Mouse (Mus musculus): ENCODE results near the gene Lrch3. TPM values are rescaled to one million over a fixed set of nuclear protein-coding genes. Genes with fewer than 3 reads are reported as not detected.

Lrch3 gene
- total RNA-seq, 2 experiments from 2014 or later: 28.9 to 31.6 TPM

- intact Hi-C loops (cut with DNase I): no loop called here
- no peak for DNase-seq (ENCODE audit: low spot score in 2 of 2)
These were observed 43.0 kb downstream of the Lrch3 start for GRCm38 (mm10) chr16:32956889-32957288.

DNA sequence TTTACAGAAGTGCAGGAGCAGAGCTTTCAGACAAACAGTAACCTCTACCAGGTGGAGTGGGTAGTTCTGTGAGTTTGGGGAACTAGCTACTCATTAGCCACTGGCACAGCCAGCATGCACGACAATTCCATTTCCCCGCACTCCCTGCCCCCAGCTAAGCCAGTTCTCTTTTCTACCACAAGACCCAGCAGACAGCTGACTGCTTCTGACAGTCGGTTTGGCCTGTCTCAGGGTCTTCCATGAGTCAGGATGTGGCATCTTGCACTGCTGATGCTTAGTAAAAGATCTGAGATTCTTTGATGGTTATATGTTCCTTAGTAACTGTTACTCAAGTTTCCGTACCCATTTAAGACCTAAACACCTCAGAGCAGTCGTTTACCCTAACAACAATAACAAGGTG, 58.6 kb downstream of the Lrch3 start:
- peak in 1 of 2 experiments; percentile 34 for DNase-seq (ENCODE audit: low spot score in 2 of 2)
- intact Hi-C loops (cut with DNase I): no loop called here

DNA sequence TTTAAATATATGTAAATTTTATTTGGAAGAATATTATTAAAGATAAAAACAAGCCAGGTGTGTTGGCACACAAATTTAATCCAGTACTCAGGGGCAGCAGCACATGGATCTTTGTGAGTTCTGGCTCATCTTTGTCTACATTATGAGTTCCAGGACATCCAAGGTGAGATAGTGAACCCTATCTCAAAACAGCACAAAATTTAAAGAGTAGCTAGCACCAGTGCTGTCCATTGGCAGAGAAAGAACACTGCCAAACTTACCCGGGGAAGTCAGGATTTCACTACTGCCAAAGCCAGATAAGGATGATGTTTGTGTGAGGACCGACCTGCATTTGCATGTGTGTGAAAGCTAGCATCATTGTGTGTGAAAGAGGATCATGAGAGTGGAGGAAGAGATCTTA, 59.1 kb downstream of the Lrch3 start:
- intact Hi-C loops (cut with DNase I): no loop called here
- DNase-seq (ENCODE audit: low spot score in 2 of 2): no peak

DNA sequence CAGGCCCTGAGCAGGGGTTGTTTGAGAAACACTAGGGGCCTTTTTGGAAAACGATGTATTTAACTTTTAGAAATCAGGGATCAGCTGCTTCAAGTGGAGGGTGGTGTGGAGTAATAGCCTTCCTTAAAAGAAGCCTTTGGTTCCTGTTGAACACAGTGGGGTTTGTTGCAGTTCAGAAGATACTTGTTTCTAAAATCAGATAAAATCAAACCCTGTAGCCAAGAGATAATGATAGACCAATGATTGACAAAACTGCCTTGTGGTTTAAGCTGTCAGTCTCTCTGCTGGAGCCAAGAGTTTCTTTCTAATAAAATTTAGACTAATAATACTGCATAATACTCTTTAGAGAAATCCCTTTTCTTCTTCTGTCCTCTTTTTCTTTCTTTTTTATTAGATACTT, 66.3 kb downstream of the Lrch3 start:
- intact Hi-C loops (cut with DNase I): no loop called here
- DNase-seq (ENCODE audit: low spot score in 2 of 2): peak in 1 of 2 experiments; percentile 11

- DNase-seq (ENCODE audit: low spot score in 2 of 2): no peak
- intact Hi-C loops (cut with DNase I): no loop called here
These were observed 67.5 kb downstream of the Lrch3 start for GRCm38 (mm10) chr16:32981405-32981804.

DNA sequence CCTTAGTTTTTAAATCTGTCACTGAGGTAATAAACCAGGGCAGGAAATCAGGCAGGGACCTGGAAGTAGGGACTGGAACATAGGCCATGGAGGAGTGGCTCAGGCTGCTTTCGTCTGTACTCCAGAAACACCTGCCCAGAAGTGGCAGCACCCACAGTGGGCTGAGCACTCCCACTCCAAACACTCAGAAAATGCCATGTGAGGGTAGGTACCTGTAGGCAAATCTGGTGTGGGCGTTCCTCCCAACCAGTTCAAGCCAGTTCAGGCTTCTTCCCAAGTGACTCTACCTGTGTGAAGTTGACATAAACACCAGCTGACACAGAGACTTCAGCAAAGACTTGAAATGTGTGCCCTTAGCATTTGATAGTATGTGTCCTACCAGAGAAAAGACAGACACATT, 70.7 kb downstream of the Lrch3 start:
- intact Hi-C loops (cut with DNase I): no loop called here
- DNase-seq (ENCODE audit: low spot score in 2 of 2): no peak

GRCm38 (mm10) chr16:32992158-32992557, 78.3 kb downstream of the Lrch3 start:
- intact Hi-C loops (cut with DNase I): no loop called here
- DNase-seq (ENCODE audit: low spot score in 2 of 2): peak in 1 of 2 experiments; percentile 18

- intact Hi-C loops (cut with DNase I): no loop called here
- DNase-seq (ENCODE audit: low spot score in 2 of 2): peak in 1 of 2 experiments; percentile 41
These were observed 91.3 kb downstream of the Lrch3 start for GRCm38 (mm10) chr16:33005216-33005615.

- no peak for DNase-seq (ENCODE audit: low spot score in 2 of 2)
- intact Hi-C loops (cut with DNase I): no loop called here
These were observed 93.0 kb downstream of the Lrch3 start for GRCm38 (mm10) chr16:33006888-33007287.

GRCm38 (mm10) chr16:33007436-33007835, 93.5 kb downstream of the Lrch3 start:
- intact Hi-C loops (cut with DNase I): no loop called here
- DNase-seq (ENCODE audit: low spot score in 2 of 2): no peak

- intact Hi-C loops (cut with DNase I): loop anchor here (10.0 kb wide), 1 partner anchor 195 kb away; the partner anchor contains the start of gene Smbd1
- peak; percentile 25 to 34 for DNase-seq (ENCODE audit: low spot score in 2 of 2)
These were observed 96.3 kb downstream of the Lrch3 start for GRCm38 (mm10) chr16:33010166-33010565.

GRCm38 (mm10) chr16:33013801-33014200, 99.9 kb downstream of the Lrch3 start:
- intact Hi-C loops (cut with DNase I): loop anchor here (10.0 kb wide), 1 partner anchor 199 kb away; the partner anchor contains the start of gene Smbd1
- no peak for DNase-seq (ENCODE audit: low spot score in 2 of 2)

DNA sequence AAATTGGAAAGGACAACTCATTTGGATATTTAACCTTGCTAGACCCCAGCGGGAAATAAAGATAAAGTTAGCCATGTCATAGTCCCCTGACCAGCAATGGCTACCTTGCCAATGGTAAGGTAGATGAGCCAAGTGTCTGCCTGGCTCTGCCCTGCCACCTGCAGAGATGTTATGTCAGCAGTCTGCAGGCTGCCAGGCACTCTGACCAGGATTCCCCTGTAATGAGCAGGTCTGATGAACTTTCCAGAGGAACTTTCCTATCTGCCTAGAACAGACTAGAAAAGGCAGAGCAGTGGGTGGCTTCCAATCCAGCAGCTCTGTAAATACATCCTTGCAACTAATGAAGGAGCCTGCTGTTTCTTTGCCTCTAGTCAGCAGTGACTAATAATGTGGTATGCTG, 101.0 kb downstream of the Lrch3 start:
- DNase-seq (ENCODE audit: low spot score in 2 of 2): no peak
- intact Hi-C loops (cut with DNase I): loop anchor here (10.0 kb wide), 1 partner anchor 200 kb away; the partner anchor contains the start of gene Smbd1

GRCm38 (mm10) chr16:33015396-33015907, 101.6 kb downstream of the Lrch3 start:
- no peak for DNase-seq (ENCODE audit: low spot score in 2 of 2)

DNA sequence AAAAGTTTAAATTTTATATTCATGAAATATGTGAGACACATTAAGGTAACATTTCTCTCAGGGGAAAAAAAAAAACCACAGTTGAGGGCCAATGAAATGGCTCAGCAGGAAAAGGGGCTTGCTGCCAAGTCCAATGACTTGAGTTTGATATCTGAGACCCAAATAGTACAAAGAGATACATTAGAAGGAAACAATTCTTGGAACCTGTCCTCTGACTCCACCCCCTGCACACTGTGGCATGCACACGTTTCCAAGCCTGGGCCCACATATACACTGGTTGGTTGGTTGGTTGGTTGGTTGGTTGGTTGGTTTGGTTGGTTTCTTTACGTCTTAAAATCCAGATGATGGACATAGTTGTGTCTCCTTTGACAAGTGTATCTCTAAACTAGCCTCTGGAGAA, 102.1 kb downstream of the Lrch3 start:
- intact Hi-C loops (cut with DNase I): loop anchor here (10.0 kb wide), 1 partner anchor 201 kb away; the partner anchor contains the start of gene Smbd1
- DNase-seq (ENCODE audit: low spot score in 2 of 2): no peak

More at GRCm38 (mm10) chr16:33015396-33015907, 101.6 kb downstream of the Lrch3 start:
- intact Hi-C loops (cut with DNase I): loop anchor here (10.0 kb wide), 1 partner anchor 201 kb away; the partner anchor contains the start of gene Smbd1

DNA sequence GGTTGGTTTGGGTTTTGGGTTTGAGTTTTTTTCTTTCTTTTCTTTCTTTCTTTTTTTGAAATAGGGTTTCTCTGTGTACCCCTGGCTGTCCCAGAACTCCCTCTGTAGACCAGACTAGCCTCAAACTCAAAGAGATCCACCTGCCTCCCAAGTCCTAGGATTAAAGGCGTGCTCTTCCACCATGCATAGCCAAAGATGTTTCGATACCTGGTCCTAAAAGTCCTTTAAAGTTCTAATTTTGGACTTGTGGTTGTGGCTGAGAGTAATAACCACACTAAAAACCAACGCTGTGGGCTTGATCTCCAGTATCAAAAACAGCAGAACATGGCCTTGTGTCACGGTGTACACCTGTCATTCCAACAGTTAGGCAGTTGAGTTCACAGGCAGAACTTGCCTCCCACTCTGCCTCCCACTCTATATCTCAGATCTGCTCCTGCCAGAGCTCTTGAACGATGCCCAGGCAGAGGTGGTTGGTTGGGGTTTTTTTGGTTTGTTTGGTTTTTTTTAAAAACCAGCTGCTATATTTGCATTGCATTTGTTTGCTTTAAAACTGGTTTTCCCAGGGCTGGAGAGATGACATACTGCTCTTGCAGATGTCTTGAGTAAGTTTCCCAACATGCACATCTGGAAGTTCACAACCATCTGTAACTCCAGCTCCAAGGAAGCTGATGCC, 103.9 kb downstream of the Lrch3 start:
- intact Hi-C loops (cut with DNase I): loop anchor here (10.0 kb wide), 1 partner anchor 203 kb away; the partner anchor contains the start of gene Smbd1

DNA sequence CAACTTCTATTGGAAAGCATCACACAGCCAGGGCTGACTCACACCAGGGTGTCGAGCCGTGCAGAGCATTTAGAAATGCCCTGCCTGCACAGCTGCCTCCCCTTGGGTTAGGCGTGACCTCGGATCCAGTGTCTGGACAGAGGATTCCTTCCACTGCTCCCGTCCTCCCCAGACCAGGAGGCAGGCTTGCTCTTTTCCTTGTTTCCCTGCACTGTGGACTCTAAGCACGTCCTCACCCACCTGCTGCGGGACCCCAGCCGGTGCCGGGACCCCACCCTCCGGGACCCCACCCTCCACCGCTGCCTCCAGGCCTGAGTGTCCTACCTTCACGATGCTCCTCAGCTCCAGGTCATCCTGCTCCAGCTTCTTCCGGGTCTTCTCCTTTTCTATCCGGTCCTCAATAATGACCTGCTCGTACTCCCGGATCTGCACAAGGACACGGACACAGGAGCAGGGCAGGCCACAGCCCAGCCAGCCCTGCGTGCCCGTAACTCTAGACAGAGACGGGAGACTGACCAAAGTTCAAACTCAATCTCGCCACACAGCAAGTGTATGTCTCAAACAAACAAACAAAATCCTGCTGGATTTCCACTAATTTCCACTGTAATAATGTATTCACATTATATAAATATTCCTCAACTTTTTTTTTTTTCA, 105.3 kb downstream of the Lrch3 start:
- no peak for DNase-seq (ENCODE audit: low spot score in 2 of 2)
- intact Hi-C loops (cut with DNase I): loop anchor here (10.0 kb wide), 1 partner anchor 204 kb away; the partner anchor contains the start of gene Smbd1

More for the DNA sequence above, 103.9 kb downstream of the Lrch3 start:
- no peak for DNase-seq (ENCODE audit: low spot score in 2 of 2)

DNA sequence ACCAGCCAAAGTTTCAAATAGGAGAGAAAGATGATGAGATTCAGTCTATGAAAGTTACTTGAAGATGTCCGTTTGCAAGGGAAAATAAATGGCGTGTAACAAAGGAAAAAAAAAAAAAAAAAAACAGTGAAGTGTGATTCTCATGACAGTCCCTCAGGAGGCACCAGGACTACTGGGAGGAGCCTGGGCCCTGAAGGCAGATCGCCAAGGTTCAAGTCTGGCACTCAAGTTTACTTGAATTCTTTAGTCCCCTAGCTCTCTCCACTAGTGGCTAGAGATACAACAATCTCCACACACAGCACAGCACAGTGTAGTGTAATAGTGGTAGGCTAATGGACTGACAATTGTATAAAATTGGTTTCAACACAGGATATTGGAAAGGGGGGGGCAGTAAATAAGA, 107.5 kb downstream of the Lrch3 start:
- no peak for DNase-seq (ENCODE audit: low spot score in 2 of 2)
- intact Hi-C loops (cut with DNase I): loop anchor here (10.0 kb wide), 1 partner anchor 133 kb away; no protein-coding TSS in a partner anchor

GRCm38 (mm10) chr16:33023750-33024149, 109.8 kb downstream of the Lrch3 start:
- peak; percentile 82 to 87 for DNase-seq (ENCODE audit: low spot score in 2 of 2)
- intact Hi-C loops (cut with DNase I): loop anchor here (10.0 kb wide), 1 partner anchor 131 kb away; no protein-coding TSS in a partner anchor

Measured in left cerebral cortex, postnatal 14 days (tissue).